Mouse (Mus musculus) large intestine, adult 2 months (tissue): Measurements from ENCODE around the gene Slc43a2. TPM values are rescaled to one million over a fixed set of nuclear protein-coding genes. Genes with fewer than 3 reads are reported as not detected.

ENCODE experiments used
- DNase-seq: peaks from one replicate; pipeline ENCODE4 v3.0.0-alpha.2; 2012; ENCODE audit warnings: low read depth, low spot score
- WGBS: fragments of 180-500 bp; shearing (Covaris S2); methylation state at CpG from one replicate; pipeline ENCODE4 v1.1.7; 2018; 5-methylcytosine and 5-hydroxymethylcytosine counted together
- polyA plus RNA-seq: library from polyadenylated mRNA; depleted of rRNA; stranded (reverse); fragments of >200 nt; gene quantifications from 2 replicates; pipeline ENCODE4 v1.2.3, GENCODE M21; 2012

Slc43a2 gene
- polyA plus RNA-seq, 1 experiment: 122 TPM

GRCm38 (mm10) chr11:75526943-75527342 lies 4.6 kb upstream of the Slc43a2 start:
- no peak for DNase-seq
- 87% methylated on average over 6 of the region's 6 CpGs for WGBS

- 48% methylated on average over 4 of the region's 4 CpGs for WGBS
These were observed 1.7 kb upstream of the Slc43a2 start for GRCm38 (mm10) chr11:75529771-75530170.

GRCm38 (mm10) chr11:75530325-75530724 lies 1.2 kb upstream of the Slc43a2 start:
- DNase-seq: no peak

More at GRCm38 (mm10) chr11:75529771-75530170, 1.7 kb upstream of the Slc43a2 start:
- no peak for DNase-seq

GRCm38 (mm10) chr11:75530845-75531373 lies 585 bp upstream of the Slc43a2 start:
- DNase-seq: no peak
- WGBS: under 1% methylated on average over 31 of the region's 31 CpGs

More at GRCm38 (mm10) chr11:75530325-75530724, 1.2 kb upstream of the Slc43a2 start:
- 0% methylated on average over 10 of the region's 10 CpGs for WGBS

GRCm38 (mm10) chr11:75532340-75533277 lies 1.1 kb downstream of the Slc43a2 start:
- no peak for DNase-seq
- WGBS: 25% methylated on average over 38 of the region's 38 CpGs

GRCm38 (mm10) chr11:75533314-75534015 lies 2.0 kb downstream of the Slc43a2 start:
- DNase-seq: no peak

GRCm38 (mm10) chr11:75534286-75535033 lies 3.0 kb downstream of the Slc43a2 start:
- WGBS: 57% methylated on average over 4 of the region's 4 CpGs
- no peak for DNase-seq

More at GRCm38 (mm10) chr11:75533314-75534015, 2.0 kb downstream of the Slc43a2 start:
- WGBS: 62% methylated on average over 6 of the region's 6 CpGs

- WGBS: 55% methylated on average over 13 of the region's 13 CpGs
- DNase-seq: no peak
These were observed 3.8 kb downstream of the Slc43a2 start for GRCm38 (mm10) chr11:75535106-75535795.

- no peak for DNase-seq
- WGBS: 93% methylated on average over 12 of the region's 12 CpGs
These were observed 4.9 kb downstream of the Slc43a2 start for GRCm38 (mm10) chr11:75536255-75537024.

- 84% methylated on average over 8 of the region's 8 CpGs for WGBS
- no peak for DNase-seq
These were observed 5.5 kb downstream of the Slc43a2 start for GRCm38 (mm10) chr11:75537025-75537414.

- DNase-seq: no peak
- WGBS: 74% methylated on average over 11 of the region's 11 CpGs
These were observed 6.1 kb downstream of the Slc43a2 start for GRCm38 (mm10) chr11:75537491-75538183.

GRCm38 (mm10) chr11:75538184-75538969 lies 6.9 kb downstream of the Slc43a2 start:
- WGBS: 67% methylated on average over 9 of the region's 9 CpGs
- DNase-seq: no peak

- 89% methylated on average over 13 of the region's 13 CpGs for WGBS
- no peak for DNase-seq
These were observed 7.4 kb downstream of the Slc43a2 start for GRCm38 (mm10) chr11:75538970-75539299.

- 83% methylated on average over 8 of the region's 8 CpGs for WGBS
- DNase-seq: no peak
These were observed 8.7 kb downstream of the Slc43a2 start for GRCm38 (mm10) chr11:75540209-75540608.

GRCm38 (mm10) chr11:75540710-75541581 lies 9.5 kb downstream of the Slc43a2 start:
- no peak for DNase-seq
- 75% methylated on average over 19 of the region's 19 CpGs for WGBS

- no peak for DNase-seq
- 87% methylated on average over 9 of the region's 9 CpGs for WGBS
These were observed 13.2 kb downstream of the Slc43a2 start for GRCm38 (mm10) chr11:75544713-75545112.
